Mouse (Mus musculus) frontal cortex, postnatal 36 days (tissue): ENCODE measurements around the gene Wdr1.
A peak's percentile ranks its signal among the peaks of the same experiment; 100 is the strongest.
"Not testable (repeated sequence)": the region's sequence is repeated elsewhere in the genome, so short reads cannot be mapped to it uniquely, and the experiment has no call there.

Experiments used
- DNase-seq, 2 experiments: peaks; one replicate each; pipeline ENCODE4 v3.0.0; 2022; ENCODE audit warnings: low spot score in 2 of 2

Wdr1 gene

GRCm38 (mm10) chr5:38496491-38497057 is 66.4 kb downstream of the Wdr1 start:
- no peak for DNase-seq

GRCm38 (mm10) chr5:38493890-38494289 is 69.1 kb downstream of the Wdr1 start:
- DNase-seq, result no peak

- DNase-seq, result no peak
Measured at GRCm38 (mm10) chr5:38491763-38492162, 71.3 kb downstream of the Wdr1 start.

- no peak for DNase-seq
Measured at GRCm38 (mm10) chr5:38489739-38490138, 73.3 kb downstream of the Wdr1 start.

GRCm38 (mm10) chr5:38488673-38489615 is 74.1 kb downstream of the Wdr1 start:
- no peak for DNase-seq

GRCm38 (mm10) chr5:38488026-38488425 is 75.0 kb downstream of the Wdr1 start:
- DNase-seq, result no peak

- DNase-seq, result no peak
Measured at GRCm38 (mm10) chr5:38487247-38487646, 75.8 kb downstream of the Wdr1 start.

- no peak for DNase-seq
Measured at GRCm38 (mm10) chr5:38485946-38486345, 77.1 kb downstream of the Wdr1 start.

- DNase-seq, result no peak
Measured at GRCm38 (mm10) chr5:38483518-38484110, 79.4 kb downstream of the Wdr1 start.

GRCm38 (mm10) chr5:38480822-38481707 is 82.0 kb downstream of the Wdr1 start:
- DNase-seq, result no peak

- no peak for DNase-seq
Measured at GRCm38 (mm10) chr5:38479908-38480725, 82.9 kb downstream of the Wdr1 start.

- not testable (repeated sequence) for DNase-seq
Measured at GRCm38 (mm10) chr5:38479545-38479907, 83.5 kb downstream of the Wdr1 start.

GRCm38 (mm10) chr5:38479027-38479426 is 84.0 kb downstream of the Wdr1 start:
- DNase-seq, result no peak

GRCm38 (mm10) chr5:38477731-38478445 is 85.1 kb downstream of the Wdr1 start:
- no peak for DNase-seq

GRCm38 (mm10) chr5:38476861-38477565 is 86.0 kb downstream of the Wdr1 start:
- peak; percentile 53 to 55 for DNase-seq
